Mouse (Mus musculus): ENCODE measurements around the gene Atoh8. TPM values are rescaled to one million over a fixed set of nuclear protein-coding genes. Genes with fewer than 3 reads are reported as not detected.
A peak's percentile ranks its signal among the peaks of the same experiment; 100 is the strongest.

Gene Atoh8
- polyA plus RNA-seq, 1 experiment from 2014 or later = 32.2 TPM

GRCm38 (mm10) chr6:72211360-72211759 is 24.0 kb downstream of the Atoh8 start:
- H3K4me2 ChIP-seq (ENCODE audit: low read depth, low read length) = no peak overlapping the region
- peak overlapping the region; percentile 52; the same call in 1 of the 2 replicates for H3K27ac ChIP-seq (ENCODE audit: low read length)
- H3K27me3 ChIP-seq (ENCODE audit: control insufficient read depth, insufficient read depth, low read depth, low read length) = no peaks in the 10 kb centered on the region
- no peak overlapping the region for H3K4me3 ChIP-seq (ENCODE audit: low read length)
- WGBS = 64% methylated on average over 4 of the region's 4 CpGs
- H3K4me1 ChIP-seq (replicated peaks; ENCODE audit: control insufficient read depth, insufficient read depth, low read length) = peaks cover 52% of the 10 kb centered on the region
- H3K36me3 ChIP-seq (ENCODE audit: control insufficient read depth, insufficient read depth, low read length) = peaks cover 2% of the 10 kb centered on the region
- H3K9ac ChIP-seq (ENCODE audit: low read length) = no peak overlapping the region
- no peak for ATAC-seq (ENCODE audit: low read depth)
- H3K9me3 ChIP-seq (ENCODE audit: control insufficient read depth, low read length) = no peaks in the 10 kb centered on the region

GRCm38 (mm10) chr6:72210823-72211222 is 24.6 kb downstream of the Atoh8 start:
- Histone ChIP-seq H3K4me2 (ENCODE audit: low read depth, low read length) (no peak overlapping the region), H3K36me3 (ENCODE audit: control insufficient read depth, insufficient read depth, low read length) (peaks cover 5% of the 10 kb centered on the region), H3K4me1 (replicated peaks; ENCODE audit: control insufficient read depth, insufficient read depth, low read length) (peaks cover 47% of the 10 kb centered on the region), H3K9me3 (ENCODE audit: control insufficient read depth, low read length) (no peaks in the 10 kb centered on the region), H3K4me3 (ENCODE audit: low read length) (no peak overlapping the region), H3K27me3 (ENCODE audit: control insufficient read depth, insufficient read depth, low read depth, low read length) (no peaks in the 10 kb centered on the region), H3K27ac (ENCODE audit: low read length) (peak overlapping the region; percentile 52; the same call in 1 of the 2 replicates), H3K9ac (ENCODE audit: low read length) (no peak overlapping the region)
- 47% methylated on average over 7 of the region's 7 CpGs for WGBS
- peak; percentile 62 for ATAC-seq (ENCODE audit: low read depth)

GRCm38 (mm10) chr6:72209738-72210137 is 25.6 kb downstream of the Atoh8 start:
- Histone ChIP-seq H3K27me3 (ENCODE audit: control insufficient read depth, insufficient read depth, low read depth, low read length) (no peaks in the 10 kb centered on the region), H3K4me2 (ENCODE audit: low read depth, low read length) (no peak overlapping the region), H3K9me3 (ENCODE audit: control insufficient read depth, low read length) (no peaks in the 10 kb centered on the region), H3K36me3 (ENCODE audit: control insufficient read depth, insufficient read depth, low read length) (peaks cover 5% of the 10 kb centered on the region), H3K4me1 (replicated peaks; ENCODE audit: control insufficient read depth, insufficient read depth, low read length) (peaks cover 36% of the 10 kb centered on the region), H3K27ac (ENCODE audit: low read length) (no peak overlapping the region), H3K9ac (ENCODE audit: low read length) (no peak overlapping the region), H3K4me3 (ENCODE audit: low read length) (no peak overlapping the region)
- ATAC-seq (ENCODE audit: low read depth) = no peak
- WGBS = 91% methylated on average over 7 of the region's 7 CpGs

- Histone ChIP-seq H3K4me2 (ENCODE audit: low read depth, low read length) (no peak overlapping the region), H3K36me3 (ENCODE audit: control insufficient read depth, insufficient read depth, low read length) (peaks cover 9% of the 10 kb centered on the region), H3K9me3 (ENCODE audit: control insufficient read depth, low read length) (no peaks in the 10 kb centered on the region), H3K4me3 (ENCODE audit: low read length) (no peak overlapping the region), H3K27ac (ENCODE audit: low read length) (no peak overlapping the region), H3K27me3 (ENCODE audit: control insufficient read depth, insufficient read depth, low read depth, low read length) (no peaks in the 10 kb centered on the region), H3K4me1 (replicated peaks; ENCODE audit: control insufficient read depth, insufficient read depth, low read length) (peaks cover 27% of the 10 kb centered on the region), H3K9ac (ENCODE audit: low read length) (no peak overlapping the region)
- 91% methylated on average over 8 of the region's 8 CpGs for WGBS
- no peak for ATAC-seq (ENCODE audit: low read depth)
Observed at GRCm38 (mm10) chr6:72208406-72209045, 26.9 kb downstream of the Atoh8 start.

- Histone ChIP-seq H3K36me3 (ENCODE audit: control insufficient read depth, insufficient read depth, low read length) (peaks cover 9% of the 10 kb centered on the region), H3K4me1 (replicated peaks; ENCODE audit: control insufficient read depth, insufficient read depth, low read length) (peaks cover 21% of the 10 kb centered on the region), H3K4me3 (ENCODE audit: low read length) (no peak overlapping the region), H3K27ac (ENCODE audit: low read length) (no peak overlapping the region), H3K4me2 (ENCODE audit: low read depth, low read length) (no peak overlapping the region), H3K27me3 (ENCODE audit: control insufficient read depth, insufficient read depth, low read depth, low read length) (no peaks in the 10 kb centered on the region), H3K9me3 (ENCODE audit: control insufficient read depth, low read length) (no peaks in the 10 kb centered on the region), H3K9ac (ENCODE audit: low read length) (no peak overlapping the region)
- no peak for ATAC-seq (ENCODE audit: low read depth)
- 81% methylated on average over 9 of the region's 9 CpGs for WGBS
Observed at GRCm38 (mm10) chr6:72206021-72206420, 29.4 kb downstream of the Atoh8 start.

- no peaks in the 10 kb centered on the region for H3K27me3 ChIP-seq (ENCODE audit: control insufficient read depth, insufficient read depth, low read depth, low read length)
- ATAC-seq (ENCODE audit: low read depth) = peak; percentile 66
- no peak overlapping the region for H3K9ac ChIP-seq (ENCODE audit: low read length)
- H3K4me3 ChIP-seq (ENCODE audit: low read length) = no peak overlapping the region
- H3K4me1 ChIP-seq (replicated peaks; ENCODE audit: control insufficient read depth, insufficient read depth, low read length) = peaks cover 18% of the 10 kb centered on the region
- peaks cover 9% of the 10 kb centered on the region for H3K36me3 ChIP-seq (ENCODE audit: control insufficient read depth, insufficient read depth, low read length)
- no peak overlapping the region for H3K4me2 ChIP-seq (ENCODE audit: low read depth, low read length)
- 0 out of 2 replicates have a peak overlapping the region, but pooled peaks have one; percentile 29 for H3K27ac ChIP-seq (ENCODE audit: low read length)
- WGBS = 52% methylated on average over 7 of the region's 7 CpGs
- H3K9me3 ChIP-seq (ENCODE audit: control insufficient read depth, low read length) = no peaks in the 10 kb centered on the region
Observed at GRCm38 (mm10) chr6:72204858-72205257, 30.5 kb downstream of the Atoh8 start.

- H3K9ac ChIP-seq (ENCODE audit: low read length) = no peak overlapping the region
- no peak for ATAC-seq (ENCODE audit: low read depth)
- peaks cover 9% of the 10 kb centered on the region for H3K36me3 ChIP-seq (ENCODE audit: control insufficient read depth, insufficient read depth, low read length)
- H3K27me3 ChIP-seq (ENCODE audit: control insufficient read depth, insufficient read depth, low read depth, low read length) = no peaks in the 10 kb centered on the region
- no peaks in the 10 kb centered on the region for H3K9me3 ChIP-seq (ENCODE audit: control insufficient read depth, low read length)
- peaks cover 18% of the 10 kb centered on the region for H3K4me1 ChIP-seq (replicated peaks; ENCODE audit: control insufficient read depth, insufficient read depth, low read length)
- no peak overlapping the region for H3K4me2 ChIP-seq (ENCODE audit: low read depth, low read length)
- 43% methylated on average over 5 of the region's 5 CpGs for WGBS
- no peak overlapping the region for H3K4me3 ChIP-seq (ENCODE audit: low read length)
- H3K27ac ChIP-seq (ENCODE audit: low read length) = no peak overlapping the region
Observed at GRCm38 (mm10) chr6:72203279-72203678, 32.1 kb downstream of the Atoh8 start.

GRCm38 (mm10) chr6:72202732-72203131 is 32.6 kb downstream of the Atoh8 start:
- Histone ChIP-seq H3K9ac (ENCODE audit: low read length) (no peak overlapping the region), H3K36me3 (ENCODE audit: control insufficient read depth, insufficient read depth, low read length) (peaks cover 9% of the 10 kb centered on the region), H3K4me2 (ENCODE audit: low read depth, low read length) (no peak overlapping the region), H3K9me3 (ENCODE audit: control insufficient read depth, low read length) (no peaks in the 10 kb centered on the region), H3K4me1 (replicated peaks; ENCODE audit: control insufficient read depth, insufficient read depth, low read length) (peaks cover 18% of the 10 kb centered on the region), H3K27me3 (ENCODE audit: control insufficient read depth, insufficient read depth, low read depth, low read length) (no peaks in the 10 kb centered on the region), H3K4me3 (ENCODE audit: low read length) (no peak overlapping the region), H3K27ac (ENCODE audit: low read length) (no peak overlapping the region)
- 74% methylated on average over 5 of the region's 5 CpGs for WGBS
- ATAC-seq (ENCODE audit: low read depth) = no peak

- Histone ChIP-seq H3K36me3 (ENCODE audit: control insufficient read depth, insufficient read depth, low read length) (peaks cover 4% of the 10 kb centered on the region), H3K27ac (ENCODE audit: low read length) (no peak overlapping the region), H3K9ac (ENCODE audit: low read length) (peak overlapping the region; percentile 12; the same call in 1 of the 2 replicates), H3K27me3 (ENCODE audit: control insufficient read depth, insufficient read depth, low read depth, low read length) (no peaks in the 10 kb centered on the region), H3K4me3 (ENCODE audit: low read length) (no peak overlapping the region), H3K4me1 (replicated peaks; ENCODE audit: control insufficient read depth, insufficient read depth, low read length) (peaks cover 18% of the 10 kb centered on the region), H3K9me3 (ENCODE audit: control insufficient read depth, low read length) (no peaks in the 10 kb centered on the region), H3K4me2 (ENCODE audit: low read depth, low read length) (no peak overlapping the region)
- ATAC-seq (ENCODE audit: low read depth) = peak; percentile 55
- WGBS = 46% methylated on average over 11 of the region's 11 CpGs
Observed at GRCm38 (mm10) chr6:72200595-72201256, 34.7 kb downstream of the Atoh8 start.

Data from lung, embryonic 16.5 days (tissue).